In genomic region chr2:32582830-32583799, GRCm38 (mm10) we compare ENCODE assay signal across 8 mouse cellular contexts. TPM values are rescaled to one million over a fixed set of nuclear protein-coding genes. Genes with fewer than 3 reads are reported as not detected.
A peak's percentile ranks its signal among the peaks of the same experiment; 100 is the strongest.
DNase-seq lines count a peak whose midpoint lies in the region; ATAC-seq and TF ChIP-seq lines count a peak whose summit lies in the region.

No protein-coding gene starts in this region.

- TF ChIP-seq CTCF in liver, embryonic 14.5 days (IDR thresholded peaks at IDR 0.05; ENCODE audit: low read depth), result peak; percentile 98
- peak; percentile 99 for TF ChIP-seq CTCF in stomach, postnatal 0 days (IDR thresholded peaks at IDR 0.05; ENCODE audit: low read depth)

- H3K27me3 ChIP-seq in forebrain, embryonic 12.5 days, result peaks cover 38% of the 10 kb centered on the region
- peaks cover 14% of the 10 kb centered on the region for H3K27me3 ChIP-seq in heart, embryonic 16.5 days (ENCODE audit: control insufficient read depth, insufficient read depth, low read length)
- H3K27me3 ChIP-seq in liver, embryonic 14.5 days (ENCODE audit: control insufficient read depth, insufficient read depth, low read length), result peaks cover 7% of the 10 kb centered on the region; the same call in 1 of the 2 replicates
- no peaks in the 10 kb centered on the region for H3K27me3 ChIP-seq in stomach, postnatal 0 days (ENCODE audit: control insufficient read depth, insufficient read depth, low read length)

- peak; percentile 91 for DNase-seq in ES-CJ7 (ENCODE audit: low read depth, low spot score)
- peak; percentile 88 for DNase-seq in kidney, postnatal 14 days
- peak in 2 of 3 experiments; percentile 66 for DNase-seq in liver, embryonic 14.5 days (ENCODE audit: low read depth in 3 of 3, low spot score in 3 of 3)
- DNase-seq in neural tube, embryonic 10.5 days (ENCODE audit: extremely low spot score, low spot score), result peak; percentile 82
- peak; percentile 77 for DNase-seq in stomach, postnatal 0 days (ENCODE audit: low spot score)

- no peak overlapping the region for H3K27ac ChIP-seq in forebrain, embryonic 12.5 days
- H3K27ac ChIP-seq in heart, embryonic 16.5 days (ENCODE audit: low read length), result no peak overlapping the region
- no peak overlapping the region for H3K27ac ChIP-seq in liver, embryonic 14.5 days
- H3K27ac ChIP-seq in stomach, postnatal 0 days (replicated peaks), result no peak overlapping the region

- peak overlapping the region; percentile 56 for H3K4me2 ChIP-seq in forebrain, embryonic 12.5 days
- H3K4me2 ChIP-seq in heart, embryonic 16.5 days (ENCODE audit: low read depth, low read length), result peak overlapping the region; percentile 67
- H3K4me2 ChIP-seq in liver, embryonic 14.5 days (ENCODE audit: low read depth), result peak overlapping the region; percentile 63
- peak overlapping the region; percentile 45 for H3K4me2 ChIP-seq in stomach, postnatal 0 days (replicated peaks; ENCODE audit: low read depth)

- H3K4me1 ChIP-seq in forebrain, embryonic 12.5 days, result peaks cover 22% of the 10 kb centered on the region
- peaks cover 6% of the 10 kb centered on the region; the same call in 1 of the 2 replicates for H3K4me1 ChIP-seq in heart, embryonic 16.5 days (ENCODE audit: control insufficient read depth, insufficient read depth, low read length)
- H3K4me1 ChIP-seq in liver, embryonic 14.5 days (replicated peaks; ENCODE audit: control insufficient read depth in 2 of 2, insufficient read depth in 2 of 2, low read length in 1 of 2), result peaks cover 4 to 25% of the 10 kb centered on the region in 2 experiments; a peak in 3 of 4 replicates
- H3K4me1 ChIP-seq in stomach, postnatal 0 days (replicated peaks; ENCODE audit: control insufficient read depth, insufficient read depth), result no peaks in the 10 kb centered on the region; the same call in 1 of the 2 replicates

- no peaks in the 10 kb centered on the region for H3K36me3 ChIP-seq in forebrain, embryonic 12.5 days (replicated peaks)
- H3K36me3 ChIP-seq in heart, embryonic 16.5 days (ENCODE audit: control insufficient read depth, insufficient read depth), result no peaks in the 10 kb centered on the region
- no peaks in the 10 kb centered on the region for H3K36me3 ChIP-seq in liver, embryonic 14.5 days (replicated peaks; ENCODE audit: control insufficient read depth, insufficient read depth, low read depth)
- no peaks in the 10 kb centered on the region for H3K36me3 ChIP-seq in stomach, postnatal 0 days (ENCODE audit: control insufficient read depth, insufficient read depth, low read length)

- ATAC-seq in cerebellum, adult (ENCODE audit: insufficient number of reproducible peaks, low FRiP score, low TSS enrichment), result peak; percentile 34; the same call in 1 of the 2 replicates
- peak; percentile 78 for ATAC-seq in forebrain, embryonic 12.5 days (ENCODE audit: low FRiP score)
- peak; percentile 60 for ATAC-seq in heart, embryonic 16.5 days (replicated peaks; ENCODE audit: extremely low read depth, insufficient read depth, low FRiP score)
- ATAC-seq in liver, embryonic 14.5 days (ENCODE audit: insufficient read depth), result peak; percentile 54
- ATAC-seq in stomach, postnatal 0 days (ENCODE audit: low FRiP score, low TSS enrichment), result peak; percentile 72

- no peak for TF ChIP-seq EP300 in liver, embryonic 14.5 days (IDR thresholded peaks at IDR 0.05; ENCODE audit: low read depth)
- TF ChIP-seq EP300 in stomach, postnatal 0 days (optimal IDR thresholded peaks at IDR 0.05), result no peak

- WGBS in forebrain, embryonic 12.5 days, result 12% methylated on average over 37 of the region's 37 CpGs
- WGBS in heart, embryonic 16.5 days, result 12% methylated on average over 37 of the region's 37 CpGs
- WGBS in liver, embryonic 14.5 days (ENCODE audit: insufficient replicate concordance), result 10% methylated on average over 37 of the region's 37 CpGs
- WGBS in stomach, postnatal 0 days, result 14% methylated on average over 37 of the region's 37 CpGs

- peak overlapping the region; percentile 22; the same call in 1 of the 2 replicates for H3K9ac ChIP-seq in forebrain, embryonic 12.5 days
- peak overlapping the region; percentile 59 for H3K9ac ChIP-seq in heart, embryonic 16.5 days (ENCODE audit: low read length)
- H3K9ac ChIP-seq in liver, embryonic 14.5 days (replicated peaks), result peak overlapping the region; percentile 24
- no peak overlapping the region for H3K9ac ChIP-seq in stomach, postnatal 0 days (ENCODE audit: low read length)

- peak overlapping the region; percentile 22 for H3K4me3 ChIP-seq in forebrain, embryonic 12.5 days (replicated peaks)
- peak overlapping the region; percentile 42 for H3K4me3 ChIP-seq in heart, embryonic 16.5 days (ENCODE audit: low read length)
- H3K4me3 ChIP-seq in liver, embryonic 14.5 days (ENCODE audit: insufficient read depth in 1 of 2, low read depth in 2 of 2, low read length in 2 of 2), result peak overlapping the region; percentile 8 to 28
- no peak overlapping the region for H3K4me3 ChIP-seq in stomach, postnatal 0 days (ENCODE audit: low read depth, low read length)

- no peaks in the 10 kb centered on the region for H3K9me3 ChIP-seq in forebrain, embryonic 12.5 days
- H3K9me3 ChIP-seq in heart, embryonic 16.5 days (replicated peaks; ENCODE audit: control insufficient read depth, low read length), result no peaks in the 10 kb centered on the region
- no peaks in the 10 kb centered on the region for H3K9me3 ChIP-seq in liver, embryonic 14.5 days (ENCODE audit: control insufficient read depth, low read length)
- no peaks in the 10 kb centered on the region for H3K9me3 ChIP-seq in stomach, postnatal 0 days (ENCODE audit: control insufficient read depth, low read length)

RNA-seq across cellular contexts. Expression of gene St6galnac4, which starts 3.8 kb away (rescaled TPM):
- polyA plus RNA-seq in forebrain, embryonic 12.5 days (2016; fragmentation: Nextera tagmentation; extraction: Ambion mirVana), result 15.1 and 17.0 TPM in 2 replicates
- polyA plus RNA-seq in heart, embryonic 16.5 days (2015; fragmentation: Nextera tagmentation; extraction: Ambion mirVana), result 40.6 and 40.7 TPM in 2 replicates
- polyA plus RNA-seq in liver, embryonic 14.5 days (2012; rRNA removed), result 5.4 and 5.6 TPM in 2 replicates
- polyA plus RNA-seq in liver, embryonic 14.5 days (2014; fragmentation: Nextera tagmentation; extraction: Ambion mirVana), result 6.2 and 6.8 TPM in 2 replicates
- polyA plus RNA-seq in stomach, postnatal 0 days (2015; fragmentation: Nextera tagmentation; extraction: Ambion mirVana), result 7.4 and 7.7 TPM in 2 replicates

RNA-seq across cellular contexts. Expression of gene 9430097D07Rik, which starts 7.6 kb away (rescaled TPM):
- polyA plus RNA-seq in forebrain, embryonic 12.5 days (2016; fragmentation: Nextera tagmentation; extraction: Ambion mirVana), result 0.19 TPM in 1 of 2 replicates, not detected in the other
- not detected in 2 replicates for polyA plus RNA-seq in heart, embryonic 16.5 days (2015; fragmentation: Nextera tagmentation; extraction: Ambion mirVana)
- not detected in 2 replicates for polyA plus RNA-seq in liver, embryonic 14.5 days (2012; rRNA removed)
- 0.06 TPM in 1 of 2 replicates, not detected in the other for polyA plus RNA-seq in liver, embryonic 14.5 days (2014; fragmentation: Nextera tagmentation; extraction: Ambion mirVana)
- polyA plus RNA-seq in stomach, postnatal 0 days (2015; fragmentation: Nextera tagmentation; extraction: Ambion mirVana), result not detected in 2 replicates

RNA-seq across cellular contexts. Expression of gene Pip5kl1, which starts 8.5 kb away (rescaled TPM):
- 2.6 and 3.1 TPM in 2 replicates for polyA plus RNA-seq in forebrain, embryonic 12.5 days (2016; fragmentation: Nextera tagmentation; extraction: Ambion mirVana)
- polyA plus RNA-seq in heart, embryonic 16.5 days (2015; fragmentation: Nextera tagmentation; extraction: Ambion mirVana), result 0.16 and 0.32 TPM in 2 replicates
- 0.11 TPM in 2 replicates for polyA plus RNA-seq in liver, embryonic 14.5 days (2012; rRNA removed)
- not detected in 2 replicates for polyA plus RNA-seq in liver, embryonic 14.5 days (2014; fragmentation: Nextera tagmentation; extraction: Ambion mirVana)
- 0.08 and 0.18 TPM in 2 replicates for polyA plus RNA-seq in stomach, postnatal 0 days (2015; fragmentation: Nextera tagmentation; extraction: Ambion mirVana)

RNA-seq across cellular contexts. Expression of gene Dpm2, which starts 12.5 kb away (rescaled TPM):
- polyA plus RNA-seq in forebrain, embryonic 12.5 days (2016; fragmentation: Nextera tagmentation; extraction: Ambion mirVana), result 106 and 110 TPM in 2 replicates
- 72.1 and 73.0 TPM in 2 replicates for polyA plus RNA-seq in heart, embryonic 16.5 days (2015; fragmentation: Nextera tagmentation; extraction: Ambion mirVana)
- 53.5 and 61.6 TPM in 2 replicates for polyA plus RNA-seq in liver, embryonic 14.5 days (2012; rRNA removed)
- 53.6 and 54.6 TPM in 2 replicates for polyA plus RNA-seq in liver, embryonic 14.5 days (2014; fragmentation: Nextera tagmentation; extraction: Ambion mirVana)
- polyA plus RNA-seq in stomach, postnatal 0 days (2015; fragmentation: Nextera tagmentation; extraction: Ambion mirVana), result 87.5 and 91.8 TPM in 2 replicates

RNA-seq across cellular contexts. Expression of gene St6galnac6, which starts 16.4 kb away (rescaled TPM):
- polyA plus RNA-seq in forebrain, embryonic 12.5 days (2016; fragmentation: Nextera tagmentation; extraction: Ambion mirVana), result 11.6 and 11.7 TPM in 2 replicates
- polyA plus RNA-seq in heart, embryonic 16.5 days (2015; fragmentation: Nextera tagmentation; extraction: Ambion mirVana), result 33.4 and 34.1 TPM in 2 replicates
- polyA plus RNA-seq in liver, embryonic 14.5 days (2012; rRNA removed), result 9.9 and 14.3 TPM in 2 replicates
- polyA plus RNA-seq in liver, embryonic 14.5 days (2014; fragmentation: Nextera tagmentation; extraction: Ambion mirVana), result 3.2 and 4.4 TPM in 2 replicates
- polyA plus RNA-seq in stomach, postnatal 0 days (2015; fragmentation: Nextera tagmentation; extraction: Ambion mirVana), result 9.1 and 11.3 TPM in 2 replicates
